Mouse (Mus musculus) small intestine, adult 2 months (tissue): ENCODE data around the gene Sept9. TPM values are rescaled to one million over a fixed set of nuclear protein-coding genes. Genes with fewer than 3 reads are reported as not detected.

Source experiments
- H3K27ac ChIP-seq: fragments of 200-500 bp; 2 replicates; pipeline ENCODE4 v1.5.1; 2012; ENCODE audit warnings: low read depth, low read length, control low read depth, inconsistent platforms; ENCODE audit not compliant: insufficient read depth
- H3K27me3 ChIP-seq: fragments of 200-500 bp; 2 replicates; pipeline ENCODE4 v1.6.1; 2012; ENCODE audit warnings: mild to moderate bottlenecking, moderate library complexity, low read length, inconsistent platforms; ENCODE audit not compliant: control insufficient read depth, insufficient read depth
- H3K36me3 ChIP-seq: fragments of 200-500 bp; 2 replicates; pipeline ENCODE4 v1.6.1; 2012; ENCODE audit warnings: mild to moderate bottlenecking, low read length, control low read depth, inconsistent platforms; ENCODE audit not compliant: control insufficient read depth, insufficient read depth
- H3K4me1 ChIP-seq: fragments of 200-500 bp; 2 replicates; pipeline ENCODE4 v1.6.1; 2012; ENCODE audit warnings: low read length, inconsistent platforms, mixed read lengths; ENCODE audit not compliant: control insufficient read depth, insufficient read depth, insufficient read length
- H3K4me3 ChIP-seq: fragments of 200-500 bp; 2 replicates; pipeline ENCODE4 v1.5.1; 2012; ENCODE audit warnings: low read depth, mild to moderate bottlenecking, control low read depth, inconsistent platforms, low read length, moderate library complexity
- CTCF ChIP-seq: fragments of 200-500 bp; IDR thresholded peaks from 2 replicates; pipeline ENCODE4 v1.5.1; 2012; ENCODE audit warnings: low read depth, mild to moderate bottlenecking, control low read depth, inconsistent platforms, low read length, moderate library complexity, mixed read lengths; ENCODE audit not compliant: insufficient replicate concordance, insufficient read length; ENCODE audit errors: extremely low read depth
- POLR2A ChIP-seq: fragments of 200-500 bp; IDR thresholded peaks from 2 replicates; pipeline ENCODE4 v1.6.1; 2012; ENCODE audit warnings: low read depth, mild to moderate bottlenecking, control low read depth, inconsistent platforms, low read length, moderate library complexity
- WGBS: fragments of 180-500 bp; shearing (Covaris S2); methylation state at CpG from one replicate; pipeline ENCODE4 v1.1.7; 2018; 5-methylcytosine and 5-hydroxymethylcytosine counted together
- polyA plus RNA-seq: library from polyadenylated mRNA; depleted of rRNA; stranded (reverse); fragments of >200 nt; gene quantifications from 2 replicates; pipeline ENCODE4 v1.2.3, GENCODE M21; 2012; rRNA removed

Gene Sept9
- polyA plus RNA-seq: 17.0 and 31.0 TPM in 2 replicates

DNA sequence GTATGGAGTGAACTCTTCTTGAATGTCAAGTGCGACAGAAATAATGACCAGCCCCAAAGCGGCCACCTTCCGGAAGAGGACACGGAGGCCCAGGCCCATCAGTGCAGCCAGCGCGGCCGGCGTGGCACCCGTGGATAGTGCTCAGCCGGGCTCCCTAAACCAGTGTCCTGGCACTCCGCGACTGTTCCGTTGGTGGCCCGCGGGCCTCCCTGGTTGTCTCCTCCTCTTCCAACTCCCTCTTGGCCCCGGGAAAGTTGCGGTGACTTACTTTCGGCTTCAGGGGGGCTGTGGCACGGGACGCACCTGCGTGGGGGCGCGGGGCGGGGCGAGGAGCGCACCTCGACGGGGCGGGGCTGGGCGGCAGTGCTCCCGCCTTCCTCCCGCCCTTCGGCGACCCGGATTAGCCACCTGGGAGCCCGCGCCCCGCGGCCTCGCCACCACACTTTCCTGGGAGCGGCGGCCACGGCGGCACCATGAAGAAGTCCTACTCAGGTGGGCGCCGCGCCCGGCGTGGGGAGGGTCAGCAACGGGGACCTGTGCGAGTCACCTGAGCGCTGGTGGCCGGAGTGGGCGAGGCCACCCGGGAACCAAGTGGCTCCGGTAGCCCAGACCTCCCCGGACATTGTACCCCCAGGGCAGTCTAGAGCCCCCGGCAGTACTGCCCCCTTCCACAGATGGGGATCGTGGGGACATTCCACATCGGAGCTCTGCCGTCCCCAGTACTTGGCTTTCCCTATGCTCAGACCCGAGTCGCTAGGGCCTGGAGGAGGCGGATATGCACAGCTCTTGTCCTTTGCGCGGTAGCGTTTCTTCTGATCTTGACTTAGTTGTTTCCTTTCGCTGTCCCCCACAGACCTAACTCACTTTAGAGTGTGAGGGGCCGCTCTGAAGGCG is at the start of gene Sept9:
Sept9 (plus strand) TSS at position 380 of the 894 bp plus-strand sequence.
- peak; percentile 67; the same call in 1 of the 2 replicates for TF ChIP-seq POLR2A
- TF ChIP-seq CTCF: no peak
- H3K4me1 ChIP-seq: peaks cover 31% of the 10 kb centered on the region
- H3K4me3 ChIP-seq: peak within 1 kb of the TSS; percentile 88
- no peaks in the 10 kb centered on the region for H3K36me3 ChIP-seq
- peak within 1 kb of the TSS; percentile 66 for H3K27ac ChIP-seq
- no peaks in the 10 kb centered on the region for H3K27me3 ChIP-seq
- WGBS: 3% methylated on average over 70 of the region's 70 CpGs

DNA sequence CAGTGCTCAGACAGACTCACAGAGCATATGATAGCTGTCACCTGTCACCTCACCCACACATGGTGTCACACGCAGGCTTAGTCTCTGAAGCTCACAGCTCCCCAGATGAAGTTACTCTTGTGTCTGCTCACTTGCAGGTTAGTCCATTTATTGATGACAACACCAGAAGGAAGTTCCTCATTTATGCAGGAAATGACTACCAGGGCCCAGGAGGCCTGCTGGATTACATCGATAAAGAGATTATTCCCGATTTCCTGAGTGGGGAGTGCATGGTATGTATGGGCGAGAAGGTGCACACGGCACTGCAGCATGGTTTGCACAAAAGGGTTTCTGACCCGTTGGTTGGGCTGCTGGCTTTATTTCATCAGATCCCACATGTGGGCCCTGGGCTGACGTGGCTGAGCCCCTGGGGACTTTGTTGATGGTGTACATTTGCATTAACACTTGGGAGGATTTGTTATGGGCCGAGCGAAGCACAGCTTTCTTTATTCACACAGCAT is 48.9 kb upstream of the Sept9 start:
- H3K27ac ChIP-seq: no peak overlapping the region
- H3K27me3 ChIP-seq: no peaks in the 10 kb centered on the region
- H3K4me3 ChIP-seq: no peak overlapping the region
- 84% methylated on average over 9 of the region's 9 CpGs for WGBS
- TF ChIP-seq CTCF (no peak), POLR2A (no peak)
- peaks cover 75% of the 10 kb centered on the region for H3K36me3 ChIP-seq
- H3K4me1 ChIP-seq: peaks cover 17% of the 10 kb centered on the region

- Histone ChIP-seq H3K4me1 (peaks cover 17% of the 10 kb centered on the region), H3K4me3 (no peak overlapping the region), H3K27ac (no peak overlapping the region), H3K36me3 (peaks cover 77% of the 10 kb centered on the region), H3K27me3 (no peaks in the 10 kb centered on the region)
- no peak for TF ChIP-seq CTCF
- TF ChIP-seq POLR2A: no peak
- WGBS: 94% methylated on average over 7 of the region's 7 CpGs
Observed at GRCm38 (mm10) chr11:117151461-117151860, 48.0 kb upstream of the Sept9 start.

GRCm38 (mm10) chr11:117152541-117152940 is 46.9 kb upstream of the Sept9 start:
- Histone ChIP-seq H3K4me1 (peaks cover 17% of the 10 kb centered on the region), H3K27me3 (no peaks in the 10 kb centered on the region), H3K36me3 (peaks cover 76% of the 10 kb centered on the region), H3K27ac (no peak overlapping the region), H3K4me3 (no peak overlapping the region)
- WGBS: 81% methylated on average over 6 of the region's 6 CpGs
- TF ChIP-seq CTCF: no peak
- TF ChIP-seq POLR2A: no peak

- H3K27ac ChIP-seq: peak overlapping the region; percentile 17; the same call in 1 of the 2 replicates
- peaks cover 75% of the 10 kb centered on the region for H3K36me3 ChIP-seq
- peaks cover 17% of the 10 kb centered on the region for H3K4me1 ChIP-seq
- TF ChIP-seq POLR2A: no peak
- no peak for TF ChIP-seq CTCF
- 53% methylated on average over 9 of the region's 9 CpGs for WGBS
- no peak overlapping the region for H3K4me3 ChIP-seq
- no peaks in the 10 kb centered on the region for H3K27me3 ChIP-seq
Observed at GRCm38 (mm10) chr11:117153553-117153952, 45.9 kb upstream of the Sept9 start.

- Histone ChIP-seq H3K27me3 (no peaks in the 10 kb centered on the region), H3K27ac (peak overlapping the region; percentile 62), H3K4me1 (peaks cover 17% of the 10 kb centered on the region), H3K4me3 (no peak overlapping the region), H3K36me3 (peaks cover 73% of the 10 kb centered on the region)
- WGBS: 48% methylated on average over 7 of the region's 7 CpGs
- TF ChIP-seq POLR2A (no peak), CTCF (peak; percentile 35; the same call in 1 of the 2 replicates)
Observed at GRCm38 (mm10) chr11:117154088-117154815, 45.2 kb upstream of the Sept9 start.

DNA sequence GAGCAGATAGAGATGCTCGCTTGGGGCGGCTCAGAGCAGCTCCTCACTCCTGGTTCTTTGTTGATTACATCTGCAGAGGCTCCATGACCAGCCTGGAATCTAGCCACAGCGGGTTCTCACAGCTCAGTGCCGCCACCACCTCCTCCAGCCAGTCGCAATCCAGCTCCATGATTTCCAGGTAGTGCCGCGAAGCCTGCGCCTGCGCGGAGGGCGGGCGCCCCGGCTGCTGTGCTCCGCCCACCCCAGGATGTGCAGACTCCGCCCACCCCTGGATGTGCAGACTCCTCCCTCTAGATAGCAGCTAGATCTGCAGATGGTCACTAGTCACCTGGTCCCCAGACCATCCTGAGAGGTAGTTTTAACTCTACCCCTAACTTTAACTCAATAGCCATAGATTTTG is 42.7 kb upstream of the Sept9 start:
- no peak overlapping the region for H3K4me3 ChIP-seq
- no peak overlapping the region for H3K27ac ChIP-seq
- H3K36me3 ChIP-seq: peaks cover 53% of the 10 kb centered on the region
- WGBS: 74% methylated on average over 15 of the region's 15 CpGs
- H3K4me1 ChIP-seq: peaks cover 17% of the 10 kb centered on the region
- no peak for TF ChIP-seq POLR2A
- TF ChIP-seq CTCF: no peak
- no peaks in the 10 kb centered on the region for H3K27me3 ChIP-seq
